Mouse (Mus musculus): ENCODE results near the gene Pde7b. TPM values are rescaled to one million over a fixed set of nuclear protein-coding genes. Genes with fewer than 3 reads are reported as not detected.

Pde7b gene
- polyA plus RNA-seq (2015; fragmentation: Nextera tagmentation; extraction: Ambion mirVana) = 9.5 and 11.2 TPM in 2 replicates

DNA sequence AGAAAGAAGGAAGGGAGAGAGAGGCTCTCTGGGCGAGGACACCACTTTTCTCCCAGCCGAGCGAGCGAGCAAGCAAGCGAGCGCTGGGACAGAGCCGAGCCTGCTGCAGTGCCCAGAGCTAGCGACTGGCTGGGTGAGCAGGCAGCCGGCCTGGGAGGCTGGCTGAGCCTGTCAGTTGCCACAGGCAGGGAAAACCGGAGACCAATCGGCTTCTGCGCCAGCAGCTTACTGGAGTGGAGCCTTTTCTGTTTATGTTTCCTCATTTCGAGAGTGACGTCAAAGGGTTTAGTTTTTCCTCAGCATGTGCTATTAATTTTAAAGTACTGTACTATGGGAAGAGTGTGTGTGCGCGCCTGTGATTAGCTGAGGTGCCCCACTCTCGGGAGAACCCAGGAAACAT lies at the start of gene Pde7b:
Gene Pde7b (minus strand): TSS at position 173 of the 400 bp plus-strand sequence.
- peak; percentile 95 for ATAC-seq (ENCODE audit: low FRiP score, low read depth)
- peak within 1 kb of the TSS; percentile 45 for H3K4me3 ChIP-seq
- peaks cover 26% of the 10 kb centered on the region for H3K4me1 ChIP-seq
- H3K9ac ChIP-seq = peak within 1 kb of the TSS; percentile 51
- no peaks in the 10 kb centered on the region for H3K27me3 ChIP-seq
- no peaks in the 10 kb centered on the region for H3K9me3 ChIP-seq
- H3K27ac ChIP-seq = peak within 1 kb of the TSS; percentile 77
- H3K4me2 ChIP-seq (replicated peaks) = peak within 1 kb of the TSS; percentile 64
- under 1% methylated on average over 17 of the region's 17 CpGs for WGBS
- no peaks in the 10 kb centered on the region for H3K36me3 ChIP-seq

DNA sequence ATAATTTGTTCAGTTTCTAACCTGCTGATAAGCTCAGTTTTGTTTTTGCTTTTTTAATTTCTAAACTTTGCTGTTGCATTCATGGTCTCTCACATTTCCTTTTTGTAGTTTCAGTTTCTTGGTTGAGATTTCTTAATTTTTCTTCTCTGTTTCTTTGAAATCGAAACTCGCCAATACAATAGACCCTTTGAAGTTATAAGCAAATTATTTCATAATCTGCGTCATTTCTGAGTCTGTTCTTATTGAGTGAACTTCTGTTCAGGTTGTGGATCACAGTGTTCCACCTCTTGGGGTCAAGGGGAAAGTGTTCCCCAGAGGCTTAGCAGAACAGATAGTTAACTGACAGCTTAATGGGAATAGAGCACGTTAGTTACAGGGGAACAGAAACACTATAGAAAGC lies 47.2 kb upstream of the Pde7b start:
- H3K9ac ChIP-seq = no peak overlapping the region
- no peaks in the 10 kb centered on the region for H3K9me3 ChIP-seq
- no peak overlapping the region for H3K4me2 ChIP-seq (replicated peaks)
- H3K4me3 ChIP-seq = no peak overlapping the region
- WGBS = 73% methylated on average over 4 of the region's 4 CpGs
- H3K36me3 ChIP-seq = no peaks in the 10 kb centered on the region
- H3K4me1 ChIP-seq = peaks cover 5% of the 10 kb centered on the region; the same call in 1 of the 2 replicates
- no peak overlapping the region for H3K27ac ChIP-seq
- H3K27me3 ChIP-seq = no peaks in the 10 kb centered on the region
- no peak for ATAC-seq (ENCODE audit: low FRiP score, low read depth)

DNA sequence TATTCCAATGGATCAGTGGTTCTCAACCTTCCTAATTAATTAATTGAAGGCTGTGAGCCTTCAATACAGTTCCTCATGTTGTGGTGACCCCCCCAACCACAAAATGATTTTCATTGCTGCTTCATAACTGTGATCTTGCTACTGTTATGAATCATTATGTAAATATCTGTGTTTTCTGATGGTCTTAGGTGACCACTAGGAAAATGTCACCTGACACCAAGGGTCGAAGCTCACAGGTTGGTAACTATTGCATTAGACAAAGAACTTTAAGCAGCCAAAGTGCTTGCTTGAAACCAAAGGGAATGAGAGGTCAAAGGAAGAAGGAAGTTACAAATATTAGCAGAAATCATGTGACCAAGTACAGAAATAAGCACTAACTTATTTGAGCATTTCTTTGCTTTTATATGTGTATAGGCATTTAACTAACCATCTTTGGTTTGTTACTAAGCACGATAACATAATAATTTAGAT lies 45.6 kb upstream of the Pde7b start:
- no peak for ATAC-seq (ENCODE audit: low FRiP score, low read depth)
- 76% methylated on average over 2 of the region's 2 CpGs for whole genome bisulfite sequencing
- no peak overlapping the region for H3K9ac ChIP-seq
- H3K4me2 ChIP-seq (replicated peaks) = no peak overlapping the region
- H3K4me1 ChIP-seq = peaks cover 4% of the 10 kb centered on the region
- no peak overlapping the region for H3K27ac ChIP-seq
- no peaks in the 10 kb centered on the region for H3K36me3 ChIP-seq
- no peak overlapping the region for H3K4me3 ChIP-seq
- no peaks in the 10 kb centered on the region for H3K27me3 ChIP-seq
- H3K9me3 ChIP-seq = no peaks in the 10 kb centered on the region

DNA sequence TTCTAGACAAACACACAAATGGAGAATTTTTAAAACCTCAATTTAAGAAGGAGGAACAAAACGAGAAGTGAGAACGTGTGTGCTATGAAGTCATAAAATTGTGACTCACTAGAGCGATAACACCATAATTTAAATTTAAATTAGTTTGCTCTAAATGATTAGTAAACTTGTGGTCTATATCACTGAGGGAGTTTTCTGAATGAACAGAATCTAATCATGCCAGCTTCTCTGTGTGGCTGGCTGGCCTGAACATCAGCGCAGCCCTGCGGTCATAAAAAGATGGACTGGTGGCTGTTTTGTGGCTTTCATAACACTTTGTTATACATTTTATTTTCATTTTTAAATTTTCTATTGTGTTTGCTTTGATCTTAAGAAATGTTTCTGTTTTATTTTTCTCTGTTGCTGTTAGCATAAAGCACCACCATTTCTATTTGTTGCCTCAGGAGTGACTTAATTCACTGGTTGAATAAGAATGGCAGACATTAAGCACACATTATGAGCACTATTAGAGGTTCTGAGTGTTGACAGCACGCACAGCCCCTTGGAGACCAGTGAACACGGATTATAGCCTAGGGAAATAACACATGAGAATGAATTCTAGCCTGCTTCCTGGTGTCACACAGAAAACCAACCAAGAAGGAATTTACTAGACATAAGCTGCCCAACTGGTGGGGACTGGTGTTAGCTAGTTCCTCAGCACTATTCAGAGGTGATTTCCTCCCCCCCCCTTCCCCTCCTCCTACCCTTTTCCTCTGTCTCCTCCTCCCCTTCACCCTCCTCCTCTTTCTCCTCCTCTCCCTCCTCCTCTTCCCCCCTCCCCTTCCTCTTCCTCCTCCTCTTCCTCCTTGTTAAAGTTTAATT lies 44.9 kb upstream of the Pde7b start:
- H3K27me3 ChIP-seq = no peaks in the 10 kb centered on the region
- no peak overlapping the region for H3K4me2 ChIP-seq (replicated peaks)
- no peaks in the 10 kb centered on the region for H3K36me3 ChIP-seq
- no peak overlapping the region for H3K27ac ChIP-seq
- peak; percentile 40; the same call in 1 of the 2 replicates for ATAC-seq (ENCODE audit: low FRiP score, low read depth)
- WGBS = 46% methylated on average over 7 of the region's 7 CpGs
- no peak overlapping the region for H3K4me3 ChIP-seq
- no peak overlapping the region for H3K9ac ChIP-seq
- no peaks in the 10 kb centered on the region for H3K9me3 ChIP-seq
- H3K4me1 ChIP-seq = peaks cover 10% of the 10 kb centered on the region

DNA sequence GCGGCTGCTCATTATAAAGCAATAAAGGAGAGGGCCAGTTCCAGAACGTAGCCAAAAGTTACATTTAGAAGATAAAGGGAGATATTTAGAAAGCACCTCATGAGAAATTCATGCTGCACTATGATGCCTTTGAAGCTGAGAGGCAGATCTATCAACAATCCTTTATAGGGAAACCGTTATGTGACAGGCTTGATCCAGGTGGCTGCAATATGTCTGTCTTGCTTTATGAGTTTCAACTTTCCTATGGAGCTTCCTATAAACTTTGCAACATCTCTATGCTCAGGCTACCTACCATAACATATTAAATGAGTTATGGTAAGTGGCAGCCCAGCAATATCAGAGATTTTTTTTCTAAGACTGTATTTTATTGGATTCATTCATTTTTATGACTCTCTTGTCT lies 39.5 kb upstream of the Pde7b start:
- Histone ChIP-seq H3K4me3 (no peak overlapping the region), H3K9me3 (no peaks in the 10 kb centered on the region), H3K4me2 (replicated peaks) (no peak overlapping the region), H3K36me3 (no peaks in the 10 kb centered on the region), H3K4me1 (peaks cover 12% of the 10 kb centered on the region), H3K9ac (no peak overlapping the region), H3K27ac (0 out of 2 replicates have a peak overlapping the region, but pooled peaks have one; percentile 4), H3K27me3 (no peaks in the 10 kb centered on the region)
- WGBS = 19% methylated on average over 3 of the region's 3 CpGs
- ATAC-seq (ENCODE audit: low FRiP score, low read depth) = peak; percentile 67; the same call in 1 of the 2 replicates

DNA sequence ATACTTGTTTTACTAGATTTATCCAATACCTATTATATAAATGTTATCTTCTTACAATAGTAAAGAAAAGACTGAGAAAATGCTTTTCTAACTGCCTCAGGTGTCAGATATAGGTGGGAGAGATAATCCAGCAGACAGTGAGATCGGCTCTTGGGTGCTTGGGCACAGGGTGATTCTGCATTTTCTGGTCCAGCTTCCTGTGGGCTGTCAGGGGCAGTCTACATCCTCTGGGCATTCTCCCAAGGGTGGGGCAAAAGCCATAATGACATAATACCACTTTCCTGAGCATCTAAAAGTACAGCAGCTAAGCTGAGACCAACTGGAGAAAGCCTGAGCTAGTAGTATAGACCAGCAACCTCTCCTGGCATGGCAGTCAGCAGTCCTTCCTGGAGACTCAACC lies 34.1 kb upstream of the Pde7b start:
- H3K4me1 ChIP-seq = peaks cover 1% of the 10 kb centered on the region; the same call in 1 of the 2 replicates
- no peaks in the 10 kb centered on the region for H3K27me3 ChIP-seq
- no peak overlapping the region for H3K9ac ChIP-seq
- no peaks in the 10 kb centered on the region for H3K36me3 ChIP-seq
- no peaks in the 10 kb centered on the region for H3K9me3 ChIP-seq
- no peak overlapping the region for H3K4me2 ChIP-seq (replicated peaks)
- ATAC-seq (ENCODE audit: low FRiP score, low read depth) = no peak
- no peak overlapping the region for H3K27ac ChIP-seq
- 97% methylated on average over 1 of the region's 1 CpGs for WGBS
- no peak overlapping the region for H3K4me3 ChIP-seq

DNA sequence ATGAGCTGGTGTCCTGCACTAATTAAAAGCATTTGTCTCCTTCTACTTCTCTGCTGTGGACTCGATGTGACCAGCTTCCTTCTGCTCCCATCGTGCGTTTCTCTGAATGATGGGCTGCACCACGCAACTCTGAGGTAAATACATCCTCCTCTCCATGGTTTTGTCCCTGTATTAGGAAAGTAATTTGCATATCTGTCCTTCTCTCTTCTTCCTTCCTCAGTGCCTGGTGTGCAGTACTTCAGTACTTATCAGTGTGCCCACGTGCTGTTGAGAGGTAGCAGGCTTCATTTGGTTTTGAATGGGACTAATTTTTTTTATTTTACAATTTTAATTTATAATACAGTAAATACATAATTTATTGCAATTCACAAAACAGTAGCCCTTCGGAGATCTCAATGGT lies 33.4 kb upstream of the Pde7b start:
- no peak overlapping the region for H3K4me2 ChIP-seq (replicated peaks)

DNA sequence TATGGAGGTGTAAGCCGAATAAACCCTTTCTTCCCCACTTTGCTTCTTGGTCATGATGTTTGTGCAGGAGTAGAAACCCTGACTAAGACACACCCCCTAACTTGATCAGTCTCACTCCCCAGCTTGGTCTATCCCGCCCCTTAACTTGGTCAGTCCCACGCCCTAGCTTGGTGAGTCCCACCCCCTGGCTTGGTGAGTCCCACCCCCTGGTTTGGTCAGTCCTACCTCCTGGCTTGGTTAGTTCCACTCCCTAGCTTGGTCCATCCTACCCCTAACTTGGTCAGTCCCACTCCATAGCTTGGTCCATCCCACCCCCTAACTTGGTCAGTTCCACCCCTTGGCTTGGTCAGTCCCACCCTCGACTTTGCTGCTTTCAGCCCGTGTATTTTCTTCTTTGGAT lies 31.3 kb upstream of the Pde7b start:
- H3K4me3 ChIP-seq = no peak overlapping the region
- no peak overlapping the region for H3K9ac ChIP-seq
- no peaks in the 10 kb centered on the region for H3K9me3 ChIP-seq
- H3K4me1 ChIP-seq = no peaks in the 10 kb centered on the region
- no peaks in the 10 kb centered on the region for H3K27me3 ChIP-seq
- ATAC-seq (ENCODE audit: low FRiP score, low read depth) = no peak
- H3K27ac ChIP-seq = no peak overlapping the region
- 80% methylated on average over 5 of the region's 5 CpGs for WGBS
- H3K4me2 ChIP-seq (replicated peaks) = no peak overlapping the region
- H3K36me3 ChIP-seq = no peaks in the 10 kb centered on the region

More for the DNA sequence above, 33.4 kb upstream of the Pde7b start:
- Histone ChIP-seq H3K9me3 (no peaks in the 10 kb centered on the region), H3K4me3 (no peak overlapping the region), H3K36me3 (no peaks in the 10 kb centered on the region), H3K4me1 (no peaks in the 10 kb centered on the region), H3K27ac (no peak overlapping the region), H3K27me3 (no peaks in the 10 kb centered on the region), H3K9ac (no peak overlapping the region)
- no peak for ATAC-seq (ENCODE audit: low FRiP score, low read depth)
- WGBS = 76% methylated on average over 6 of the region's 6 CpGs

DNA sequence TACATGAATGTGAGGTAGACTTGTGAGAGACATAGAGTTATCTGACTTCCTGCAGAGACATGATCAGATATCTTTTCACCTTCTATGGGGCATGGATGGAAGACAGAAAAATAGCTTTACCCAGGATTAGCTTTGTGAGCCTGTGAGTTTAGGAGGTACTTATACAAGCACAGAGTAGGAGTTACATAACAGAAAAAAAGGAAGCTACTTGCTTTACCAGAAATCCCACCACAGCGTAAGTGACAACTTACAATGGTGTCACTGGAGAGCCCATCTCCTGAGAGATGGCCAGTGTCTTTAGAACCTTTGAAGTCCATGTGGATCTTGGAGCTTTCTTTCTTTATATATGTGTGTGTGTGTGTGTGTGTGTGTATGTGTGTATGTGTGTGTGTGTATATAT lies 28.0 kb upstream of the Pde7b start:
- WGBS = 93% methylated on average over 1 of the region's 1 CpGs
- H3K4me2 ChIP-seq (replicated peaks) = no peak overlapping the region
- H3K27ac ChIP-seq = no peak overlapping the region
- no peak overlapping the region for H3K4me3 ChIP-seq
- 0 out of 2 replicates have a peak, but pooled peaks cover 5% of the 10 kb centered on the region for H3K4me1 ChIP-seq
- no peaks in the 10 kb centered on the region for H3K36me3 ChIP-seq
- no peak overlapping the region for H3K9ac ChIP-seq
- no peaks in the 10 kb centered on the region for H3K27me3 ChIP-seq
- H3K9me3 ChIP-seq = no peaks in the 10 kb centered on the region
- ATAC-seq (ENCODE audit: low FRiP score, low read depth) = no peak

DNA sequence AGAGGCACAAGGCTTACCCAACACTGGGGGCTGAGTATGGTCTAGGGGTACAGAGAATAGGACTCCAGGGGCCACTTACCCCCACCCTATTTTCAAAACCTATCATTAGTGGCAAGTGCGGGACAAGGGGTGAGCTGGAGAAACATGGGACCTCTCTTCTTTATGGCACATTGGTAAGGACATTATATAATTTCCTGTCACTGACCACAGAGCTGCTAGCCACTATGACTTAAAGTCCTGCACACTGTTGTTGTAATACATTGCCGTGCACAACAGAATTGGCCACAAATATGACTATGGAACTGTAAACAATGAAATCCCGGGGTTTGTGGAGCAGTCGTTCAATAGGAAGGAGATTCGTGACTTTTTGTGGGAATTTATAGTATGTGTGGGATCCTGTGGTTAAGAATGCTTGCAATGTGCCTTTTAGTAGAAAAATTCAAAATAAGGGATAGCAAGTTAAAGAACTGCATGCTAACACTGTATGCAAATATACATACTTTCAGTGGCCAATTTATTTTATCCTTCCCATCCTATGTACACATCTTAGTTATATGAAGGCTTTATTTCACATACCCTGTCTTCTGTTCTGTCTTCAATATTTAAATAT lies 25.9 kb upstream of the Pde7b start:
- Histone ChIP-seq H3K27ac (no peak overlapping the region), H3K4me3 (no peak overlapping the region), H3K4me1 (0 out of 2 replicates have a peak, but pooled peaks cover 5% of the 10 kb centered on the region), H3K36me3 (no peaks in the 10 kb centered on the region), H3K9me3 (no peaks in the 10 kb centered on the region), H3K4me2 (replicated peaks) (no peak overlapping the region), H3K27me3 (no peaks in the 10 kb centered on the region), H3K9ac (no peak overlapping the region)
- WGBS = 82% methylated on average over 5 of the region's 5 CpGs
- ATAC-seq (ENCODE audit: low FRiP score, low read depth) = no peak

DNA sequence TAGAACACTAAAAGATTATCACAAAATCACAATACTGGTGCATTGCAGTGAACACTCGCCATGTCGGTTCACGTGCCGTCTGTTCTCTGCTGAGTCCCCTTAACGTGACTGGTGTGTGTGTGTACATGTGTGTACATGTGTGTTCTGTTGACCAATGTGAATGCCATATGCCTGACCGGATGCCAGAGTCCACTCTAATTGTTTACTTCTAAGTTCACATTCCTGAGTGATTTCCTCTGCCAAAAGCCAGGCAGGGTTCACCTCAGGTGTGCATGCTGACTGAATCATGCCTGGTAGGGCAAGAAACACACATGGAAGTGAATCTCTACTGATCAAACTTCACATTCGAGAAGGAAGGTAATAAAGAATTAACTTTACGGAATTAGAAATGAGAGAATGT lies 24.1 kb upstream of the Pde7b start:
- H3K4me2 ChIP-seq (replicated peaks) = no peak overlapping the region
- WGBS = 87% methylated on average over 8 of the region's 8 CpGs
- no peaks in the 10 kb centered on the region for H3K9me3 ChIP-seq
- no peaks in the 10 kb centered on the region for H3K27me3 ChIP-seq
- no peak overlapping the region for H3K27ac ChIP-seq
- H3K4me1 ChIP-seq = 0 out of 2 replicates have a peak, but pooled peaks cover 5% of the 10 kb centered on the region
- no peaks in the 10 kb centered on the region for H3K36me3 ChIP-seq
- ATAC-seq (ENCODE audit: low FRiP score, low read depth) = no peak
- no peak overlapping the region for H3K4me3 ChIP-seq
- H3K9ac ChIP-seq = no peak overlapping the region

DNA sequence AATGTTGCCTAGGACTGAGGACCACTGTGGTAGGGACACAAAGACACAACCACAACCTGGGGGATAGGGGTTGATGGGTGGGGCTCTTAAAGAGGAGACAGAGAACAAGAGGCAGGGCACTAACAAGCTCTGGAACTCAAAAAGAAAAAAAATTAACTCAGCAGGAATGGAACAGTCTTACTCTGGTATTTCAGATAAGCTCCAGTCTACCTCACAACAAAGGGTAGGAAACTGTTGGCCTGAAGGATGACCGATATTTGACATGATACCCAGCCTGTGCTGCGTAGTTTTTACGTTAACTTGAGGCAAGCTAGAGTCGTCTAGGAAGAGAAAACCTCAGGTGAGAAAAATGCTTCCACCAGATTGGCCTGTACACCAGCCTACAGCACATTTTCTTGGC lies 22.4 kb upstream of the Pde7b start:
- H3K9ac ChIP-seq = no peak overlapping the region
- no peak overlapping the region for H3K4me2 ChIP-seq (replicated peaks)
- 88% methylated on average over 4 of the region's 4 CpGs for WGBS
- no peaks in the 10 kb centered on the region for H3K9me3 ChIP-seq
- H3K4me1 ChIP-seq = 0 out of 2 replicates have a peak, but pooled peaks cover 5% of the 10 kb centered on the region
- H3K27ac ChIP-seq = no peak overlapping the region
- H3K27me3 ChIP-seq = no peaks in the 10 kb centered on the region
- no peak for ATAC-seq (ENCODE audit: low FRiP score, low read depth)
- no peak overlapping the region for H3K4me3 ChIP-seq
- H3K36me3 ChIP-seq = no peaks in the 10 kb centered on the region
